Mouse (Mus musculus): ENCODE results near the gene Timeless. TPM values are rescaled to one million over a fixed set of nuclear protein-coding genes. Genes with fewer than 3 reads are reported as not detected.

Gene Timeless
- polyA plus RNA-seq, 1 experiment from 2014 or later, result 26.2 TPM

DNA sequence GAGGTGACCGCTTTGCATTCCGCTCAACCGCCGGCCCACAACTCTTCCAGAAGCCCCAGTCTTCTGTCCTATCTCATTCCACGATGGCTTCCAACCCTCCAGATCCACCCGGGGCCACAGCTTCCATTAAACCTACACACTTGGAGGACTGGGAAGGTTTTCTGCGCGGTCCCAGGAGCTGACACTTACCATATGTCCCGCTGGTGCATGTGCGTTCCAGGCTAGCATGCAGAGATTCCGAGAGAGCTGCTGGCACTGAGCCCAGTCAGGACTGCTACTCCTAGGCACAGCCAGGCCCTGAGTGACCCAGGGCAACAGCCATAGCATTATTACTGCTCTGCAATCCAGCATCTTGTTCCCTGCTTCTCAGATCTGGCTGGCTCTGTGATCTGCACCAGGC, 65.8 kb downstream of the Timeless start:
- H3K9me3 ChIP-seq (replicated peaks), result no peaks in the 10 kb centered on the region
- peaks cover 17% of the 10 kb centered on the region for H3K4me1 ChIP-seq (replicated peaks)
- no peak overlapping the region for H3K27ac ChIP-seq (replicated peaks)
- no peak overlapping the region for H3K4me3 ChIP-seq (replicated peaks)
- no peaks in the 10 kb centered on the region for H3K27me3 ChIP-seq
- no peaks in the 10 kb centered on the region; the same call in 1 of the 2 replicates for H3K36me3 ChIP-seq (replicated peaks)
- no peak overlapping the region for H3K4me2 ChIP-seq
- 0 out of 2 replicates have a peak, but pooled peaks have one; percentile 20 for ATAC-seq (ENCODE audit: insufficient read depth)
- H3K9ac ChIP-seq, result no peak overlapping the region
- 75% methylated on average over 11 of the region's 11 CpGs for WGBS (ENCODE audit: insufficient replicate concordance)

DNA sequence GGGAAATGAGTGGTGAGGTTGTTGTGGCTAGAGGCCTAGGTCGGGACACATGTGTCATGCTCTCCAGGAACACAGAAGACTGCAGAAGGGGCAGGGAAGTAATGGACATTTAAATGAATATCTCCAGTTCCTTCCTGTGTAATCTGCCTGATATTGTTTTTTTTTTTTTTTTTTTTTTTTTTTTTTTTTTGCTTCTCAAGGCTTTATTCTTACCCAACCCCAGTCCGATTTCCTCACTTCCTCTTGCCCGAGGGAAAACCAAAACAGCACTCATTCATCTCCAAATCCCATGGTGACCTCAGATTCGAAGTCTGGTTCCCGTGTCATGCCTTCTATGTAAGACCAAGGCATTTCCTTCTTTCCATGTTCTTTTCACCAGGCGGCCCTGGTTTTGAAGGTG, 66.4 kb downstream of the Timeless start:
- Histone ChIP-seq H3K4me3 (replicated peaks) (no peak overlapping the region), H3K36me3 (replicated peaks) (no peaks in the 10 kb centered on the region), H3K9ac (no peak overlapping the region), H3K27ac (replicated peaks) (no peak overlapping the region), H3K4me2 (peak overlapping the region; percentile 8; the same call in 1 of the 2 replicates), H3K9me3 (replicated peaks) (no peaks in the 10 kb centered on the region), H3K4me1 (replicated peaks) (peaks cover 17% of the 10 kb centered on the region), H3K27me3 (no peaks in the 10 kb centered on the region)
- no peak for ATAC-seq (ENCODE audit: insufficient read depth)
- WGBS (ENCODE audit: insufficient replicate concordance), result 37% methylated on average over 6 of the region's 6 CpGs

DNA sequence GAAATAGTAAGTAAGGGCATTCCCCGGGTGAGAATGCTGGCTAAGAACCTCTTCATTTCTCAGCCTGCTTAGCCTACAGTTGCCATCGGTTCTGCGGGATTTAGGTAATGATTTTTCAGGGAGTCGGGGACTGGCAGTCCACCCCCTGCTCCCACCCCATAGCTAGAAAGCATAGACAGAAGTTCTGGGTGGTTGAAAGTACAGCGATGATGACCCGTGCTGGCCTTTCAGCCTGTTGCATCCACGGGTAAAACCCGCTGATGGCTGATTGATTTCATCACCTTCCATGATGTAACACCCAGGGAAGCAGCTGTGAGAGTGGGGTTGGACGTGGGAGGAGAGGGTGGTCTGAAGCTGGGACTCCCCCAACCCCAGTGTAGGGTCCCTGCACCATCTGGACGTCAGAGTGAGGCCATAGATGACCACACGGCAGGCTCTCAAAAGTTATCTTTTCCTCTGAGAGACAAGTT, 66.9 kb downstream of the Timeless start, which contains the start of gene Il23a:
Il23a (minus strand) TSS at position 51 of the 470 bp plus-strand sequence.
- Histone ChIP-seq H3K4me2 (peak within 1 kb of the TSS; percentile 8; the same call in 1 of the 2 replicates), H3K27ac (replicated peaks) (no peak within 1 kb of the TSS), H3K4me3 (replicated peaks) (no peak within 1 kb of the TSS), H3K9ac (no peak within 1 kb of the TSS), H3K36me3 (replicated peaks) (no peaks in the 10 kb centered on the region), H3K4me1 (replicated peaks) (peaks cover 19% of the 10 kb centered on the region), H3K9me3 (replicated peaks) (no peaks in the 10 kb centered on the region), H3K27me3 (no peaks in the 10 kb centered on the region)
- 57% methylated on average over 11 of the region's 11 CpGs for WGBS (ENCODE audit: insufficient replicate concordance)
- no peak for ATAC-seq (ENCODE audit: insufficient read depth)

- Histone ChIP-seq H3K27me3 (no peaks in the 10 kb centered on the region), H3K9me3 (replicated peaks) (no peaks in the 10 kb centered on the region), H3K4me1 (replicated peaks) (peaks cover 33% of the 10 kb centered on the region), H3K27ac (replicated peaks) (peak overlapping the region; percentile 90), H3K9ac (peak overlapping the region; percentile 76), H3K36me3 (replicated peaks) (peaks cover 12% of the 10 kb centered on the region; the same call in 1 of the 2 replicates), H3K4me2 (peak overlapping the region; percentile 82), H3K4me3 (replicated peaks) (peak overlapping the region; percentile 74)
- ATAC-seq (ENCODE audit: insufficient read depth), result no peak
- 15% methylated on average over 3 of the region's 3 CpGs for WGBS (ENCODE audit: insufficient replicate concordance)
These were observed 70.5 kb downstream of the Timeless start for GRCm38 (mm10) chr10:128302357-128302756.

Other genes starting within 250 kb of the Timeless start
- 0.09 and 0.13 TPM in 2 replicates for gene Hsd17b6, start 224.5 kb upstream of the Timeless start, polyA plus RNA-seq (2015; fragmentation: Nextera tagmentation; extraction: Ambion mirVana)
- 66.9 and 69.3 TPM in 2 replicates for gene Prim1, start 216.9 kb upstream of the Timeless start, polyA plus RNA-seq (2015; fragmentation: Nextera tagmentation; extraction: Ambion mirVana)
- gene Naca, start 196.5 kb upstream of the Timeless start, polyA plus RNA-seq (2015; fragmentation: Nextera tagmentation; extraction: Ambion mirVana), result 312 and 355 TPM in 2 replicates
- 188 and 217 TPM in 2 replicates for gene Ptges3, start 173.1 kb upstream of the Timeless start, polyA plus RNA-seq (2015; fragmentation: Nextera tagmentation; extraction: Ambion mirVana)
- gene Atp5b, start 148.8 kb upstream of the Timeless start, polyA plus RNA-seq (2015; fragmentation: Nextera tagmentation; extraction: Ambion mirVana), result 1,834 and 1,894 TPM in 2 replicates
- gene Baz2a, start 140.5 kb upstream of the Timeless start, polyA plus RNA-seq (2015; fragmentation: Nextera tagmentation; extraction: Ambion mirVana), result 6.8 and 7.0 TPM in 2 replicates
- gene Rbms2, start 51.8 kb upstream of the Timeless start, polyA plus RNA-seq (2015; fragmentation: Nextera tagmentation; extraction: Ambion mirVana), result 6.7 and 6.9 TPM in 2 replicates
- 10.1 and 15.5 TPM in 2 replicates for gene Gls2, start 37.6 kb upstream of the Timeless start, polyA plus RNA-seq (2015; fragmentation: Nextera tagmentation; extraction: Ambion mirVana)
- gene Spryd4, start 20.3 kb upstream of the Timeless start, polyA plus RNA-seq (2015; fragmentation: Nextera tagmentation; extraction: Ambion mirVana), result 26.2 and 29.0 TPM in 2 replicates
- gene Mip, start 6.2 kb upstream of the Timeless start, polyA plus RNA-seq (2015; fragmentation: Nextera tagmentation; extraction: Ambion mirVana), result not detected in 2 replicates
- gene Apon, start 22.0 kb downstream of the Timeless start, polyA plus RNA-seq (2015; fragmentation: Nextera tagmentation; extraction: Ambion mirVana), result 1.1 and 1.3 TPM in 2 replicates
- 147 and 195 TPM in 2 replicates for gene Apof, start 36.6 kb downstream of the Timeless start, polyA plus RNA-seq (2015; fragmentation: Nextera tagmentation; extraction: Ambion mirVana)
- 6.8 and 8.4 TPM in 2 replicates for gene Stat2, start 38.5 kb downstream of the Timeless start, polyA plus RNA-seq (2015; fragmentation: Nextera tagmentation; extraction: Ambion mirVana)
- gene Il23a, start 66.7 kb downstream of the Timeless start, polyA plus RNA-seq (2015; fragmentation: Nextera tagmentation; extraction: Ambion mirVana), result not detected in 2 replicates
- 12.9 and 14.3 TPM in 2 replicates for gene Pan2, start 71.3 kb downstream of the Timeless start, polyA plus RNA-seq (2015; fragmentation: Nextera tagmentation; extraction: Ambion mirVana)
- gene Cnpy2, start 90.4 kb downstream of the Timeless start, polyA plus RNA-seq (2015; fragmentation: Nextera tagmentation; extraction: Ambion mirVana), result 85.8 and 90.0 TPM in 2 replicates
- 115 and 121 TPM in 2 replicates for gene Cs, start 105.7 kb downstream of the Timeless start, polyA plus RNA-seq (2015; fragmentation: Nextera tagmentation; extraction: Ambion mirVana)
- gene Coq10a, start 136.9 kb downstream of the Timeless start, polyA plus RNA-seq (2015; fragmentation: Nextera tagmentation; extraction: Ambion mirVana), result 4.6 and 5.2 TPM in 2 replicates
- gene Ankrd52, start 145.1 kb downstream of the Timeless start, polyA plus RNA-seq (2015; fragmentation: Nextera tagmentation; extraction: Ambion mirVana), result 4.9 and 5.6 TPM in 2 replicates
- gene Slc39a5, start 169.2 kb downstream of the Timeless start, polyA plus RNA-seq (2015; fragmentation: Nextera tagmentation; extraction: Ambion mirVana), result 69.9 and 90.8 TPM in 2 replicates
- 35.3 and 37.5 TPM in 2 replicates for gene Nabp2, start 179.4 kb downstream of the Timeless start, polyA plus RNA-seq (2015; fragmentation: Nextera tagmentation; extraction: Ambion mirVana)
- gene Rnf41, start 179.6 kb downstream of the Timeless start, polyA plus RNA-seq (2015; fragmentation: Nextera tagmentation; extraction: Ambion mirVana), result 8.5 and 9.6 TPM in 2 replicates
- gene Smarcc2, start 227.2 kb downstream of the Timeless start, polyA plus RNA-seq (2015; fragmentation: Nextera tagmentation; extraction: Ambion mirVana), result 23.5 and 23.6 TPM in 2 replicates